Mouse (Mus musculus): Measurements from ENCODE around the gene Cgas.

Cgas gene

DNA sequence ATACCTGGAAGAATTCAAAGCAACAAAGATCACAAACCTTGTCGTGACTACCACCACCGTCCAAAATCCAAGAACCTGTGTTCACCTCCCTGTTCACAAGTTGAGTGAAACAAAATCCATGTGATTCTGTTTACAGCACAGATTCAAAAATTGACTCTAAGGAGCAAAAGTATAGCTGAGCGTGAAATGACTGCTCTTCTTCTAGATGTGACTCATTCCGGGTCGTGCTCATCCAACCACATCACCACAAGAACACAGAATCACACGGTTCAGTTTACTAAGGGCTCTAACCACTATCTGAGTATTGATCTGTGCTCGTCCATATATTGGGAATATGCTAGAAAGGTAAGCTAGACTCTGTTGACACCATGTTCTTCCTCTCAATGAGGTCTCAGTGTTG is 56.1 kb downstream of the Cgas start:
- in situ Hi-C loops (cut with MboI; ENCODE audit: low sequenced_read_pairs) = no loop called here

DNA sequence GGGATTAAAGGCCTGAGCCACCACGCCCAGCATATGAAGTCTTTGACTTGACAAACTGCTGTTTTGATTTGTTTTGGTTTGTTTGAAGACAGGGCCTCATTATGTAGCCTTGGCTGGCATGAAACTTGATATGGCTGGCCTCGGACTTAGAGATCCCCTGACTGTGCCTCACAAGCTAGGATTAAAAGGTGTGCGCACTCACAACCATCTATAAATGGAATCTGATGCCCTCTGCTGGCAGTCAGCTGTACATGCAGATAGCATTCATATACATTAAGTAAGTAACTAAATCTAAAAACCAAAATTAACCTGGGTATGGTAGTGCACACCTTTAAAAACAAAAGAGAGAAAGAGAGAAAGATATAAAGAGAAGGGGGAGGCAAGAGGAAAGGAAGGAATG is 57.1 kb downstream of the Cgas start:
- in situ Hi-C loops (cut with MboI; ENCODE audit: low sequenced_read_pairs) = no loop called here
